Comparison of ENCODE assay signal across 26 mouse cellular contexts in the genomic region with DNA sequence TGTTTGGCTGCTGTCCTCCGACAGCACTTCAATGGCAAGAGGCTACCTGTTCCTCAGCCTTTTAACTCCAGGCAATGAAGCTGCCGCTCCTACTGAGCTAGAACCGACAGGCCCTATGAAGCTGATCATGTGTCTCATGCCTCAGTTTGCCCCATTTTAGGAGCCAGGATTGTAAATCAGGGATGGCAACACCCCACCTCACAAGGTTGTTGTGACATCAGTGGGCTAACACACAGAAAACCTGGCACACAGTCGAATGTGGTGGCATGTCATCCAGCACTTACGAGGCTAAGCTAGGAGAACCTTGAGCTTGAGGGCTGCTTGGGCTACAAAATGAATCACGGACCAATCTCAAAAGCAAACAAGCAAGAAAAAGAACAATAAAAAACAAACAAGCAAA. TPM values are rescaled to one million over a fixed set of nuclear protein-coding genes. Genes with fewer than 3 reads are reported as not detected.
DNase-seq lines count a peak whose midpoint lies in the region; ATAC-seq and TF ChIP-seq lines count a peak whose summit lies in the region.
"Had no signal": no experiment of that assay in that cellular context is flagged by ENCODE, and none has a peak within 500 bp of the region (broad histone marks: within the 10 kb centered on the region; RNA-seq: fewer than 3 reads in every experiment).

No protein-coding gene starts in this region.

- no peak for TF ChIP-seq CTCF in layer of hippocampus, adult 2 months (conservative IDR thresholded peaks at IDR 0.05)

- H3K4me1 ChIP-seq in liver, embryonic 15.5 days (replicated peaks) = peaks cover 18% of the 10 kb centered on the region

- H3K4me2 ChIP-seq in liver, embryonic 15.5 days = no peak overlapping the region
- H3K4me2 ChIP-seq: forebrain, embryonic 13.5 days; heart, embryonic 12.5 days; heart, embryonic 15.5 days; hindbrain, embryonic 13.5 days had no signal

- peak overlapping the region; percentile 18; the same call in 1 of the 2 replicates for H3K27ac ChIP-seq in layer of hippocampus, adult 2 months
- 0 out of 2 replicates have a peak overlapping the region, but pooled peaks have one; percentile 19 for H3K27ac ChIP-seq in liver, embryonic 15.5 days (replicated peaks)
- H3K27ac ChIP-seq: forebrain, embryonic 10.5 days; forebrain, embryonic 13.5 days; heart, embryonic 15.5 days; hindbrain, embryonic 10.5 days; hindbrain, embryonic 13.5 days had no signal

- ATAC-seq in liver, embryonic 15.5 days (ENCODE audit: insufficient read depth) = no peak
- ATAC-seq: forebrain, embryonic 13.5 days; forebrain, embryonic 16.5 days; hindbrain, embryonic 16.5 days had no signal

- no peak overlapping the region for H3K4me3 ChIP-seq in layer of hippocampus, adult 2 months
- no peak overlapping the region for H3K4me3 ChIP-seq in liver, embryonic 15.5 days (replicated peaks)
- H3K4me3 ChIP-seq: forebrain, embryonic 10.5 days; forebrain, embryonic 13.5 days; heart, embryonic 12.5 days; heart, embryonic 15.5 days; hindbrain, embryonic 10.5 days; hindbrain, embryonic 13.5 days had no signal

- no peak overlapping the region for H3K9ac ChIP-seq in liver, embryonic 15.5 days
- H3K9ac ChIP-seq: forebrain, embryonic 13.5 days; heart, embryonic 12.5 days; heart, embryonic 15.5 days; hindbrain, embryonic 13.5 days had no signal

- peak; percentile 53 for DNase-seq in adrenal gland, postnatal 14 days
- DNase-seq in adrenal gland, postnatal 4 days (ENCODE audit: low spot score in 2 of 2) = no peak
- no peak for DNase-seq in layer of hippocampus, adult 2 months (ENCODE audit: low spot score in 2 of 2)
- no peak for DNase-seq in layer of hippocampus, adult 9-10 months (ENCODE audit: low spot score)
- DNase-seq in liver = no peak
- DNase-seq: adrenal gland, adult 8-10 months; B cell, adult 2 months; cerebellum, adult 11 months; cerebellum, adult 8-10 months; cerebellum, postnatal 14 days; gastrocnemius, postnatal 14 days; heart, adult 18-20 months; heart, postnatal 10 days; heart, postnatal 36 days had no signal

- 65% methylated on average over 6 of the region's 6 CpGs for WGBS in liver, embryonic 15.5 days (ENCODE audit: insufficient replicate concordance)

- H3K27me3 ChIP-seq in liver, embryonic 15.5 days = peaks cover 9% of the 10 kb centered on the region
- H3K27me3 ChIP-seq: heart, embryonic 12.5 days; Patski had no signal

- H3K36me3 ChIP-seq in liver, embryonic 15.5 days (replicated peaks) = no peaks in the 10 kb centered on the region
- H3K36me3 ChIP-seq: forebrain, embryonic 10.5 days; G1E; heart, embryonic 12.5 days; heart, embryonic 15.5 days; hindbrain, embryonic 10.5 days; hindbrain, embryonic 13.5 days had no signal

- H3K9me3 ChIP-seq in liver, embryonic 15.5 days (replicated peaks) = no peaks in the 10 kb centered on the region
- H3K9me3 ChIP-seq: forebrain, embryonic 10.5 days; forebrain, embryonic 13.5 days; heart, embryonic 12.5 days; heart, embryonic 15.5 days; hindbrain, embryonic 10.5 days; hindbrain, embryonic 13.5 days had no signal

RNA-seq across cellular contexts. Expression of gene Lgi4, which starts 0.9 kb away (rescaled TPM):
- total RNA-seq in adrenal gland, postnatal 14 days (2021) = 5.6 TPM in 2 replicates
- total RNA-seq in adrenal gland, postnatal 4 days (2021) = 1 to 10 TPM; 6.8 to 6.9 TPM
- total RNA-seq in layer of hippocampus, adult 2 months (2021) = 10 to 100 TPM; 37.9 to 41.9 TPM
- 0.03 TPM in 1 of 2 replicates, not detected in the other for polyA plus RNA-seq in liver, embryonic 15.5 days (2015; fragmentation: Nextera tagmentation; extraction: Ambion mirVana)
- total RNA-seq: CH12.LX had no signal
- polyA plus RNA-seq: G1E had no signal

RNA-seq across cellular contexts. Expression of gene Fxyd1, which starts 1.2 kb away (rescaled TPM):
- total RNA-seq in adrenal gland, postnatal 14 days (2021) = 340 and 374 TPM in 2 replicates
- total RNA-seq in adrenal gland, postnatal 4 days (2021) = 100 to 1,000 TPM; 141 to 173 TPM
- total RNA-seq in layer of hippocampus, adult 2 months (2021) = 100 to 1,000 TPM in 1 of 2 experiments, 10 to 100 TPM in 1; 90.9 to 114 TPM
- polyA plus RNA-seq in liver, embryonic 15.5 days (2015; fragmentation: Nextera tagmentation; extraction: Ambion mirVana) = 88.6 and 99.1 TPM in 2 replicates
- total RNA-seq: CH12.LX, G1E had no signal
- polyA plus RNA-seq: G1E, Patski had no signal

RNA-seq across cellular contexts. Expression of gene Fxyd7, which starts 6.9 kb away (rescaled TPM):
- 3.6 and 10.7 TPM in 2 replicates for total RNA-seq in adrenal gland, postnatal 14 days (2021)
- total RNA-seq in adrenal gland, postnatal 4 days (2021) = 10 to 100 TPM in 1 of 2 experiments, 1 to 10 TPM in 1; 8.9 to 13.3 TPM
- total RNA-seq in layer of hippocampus, adult 2 months (2021) = 100 to 1,000 TPM; 117 to 121 TPM
- 0.17 and 0.26 TPM in 2 replicates for polyA plus RNA-seq in liver, embryonic 15.5 days (2015; fragmentation: Nextera tagmentation; extraction: Ambion mirVana)
- total RNA-seq: CH12.LX, G1E had no signal
- polyA plus RNA-seq: G1E, Patski had no signal

RNA-seq across cellular contexts. Expression of gene Fxyd5, which starts 15.9 kb away (rescaled TPM):
- 32.7 and 63.0 TPM in 2 replicates for total RNA-seq in adrenal gland, postnatal 14 days (2021)
- total RNA-seq in adrenal gland, postnatal 4 days (2021) = 10 to 100 TPM; 30.0 to 31.2 TPM
- 10 to 100 TPM; 17.3 to 26.9 TPM for total RNA-seq in layer of hippocampus, adult 2 months (2021)
- 19.8 and 22.4 TPM in 2 replicates for polyA plus RNA-seq in liver, embryonic 15.5 days (2015; fragmentation: Nextera tagmentation; extraction: Ambion mirVana)

RNA-seq across cellular contexts. Expression of gene Fxyd3, which starts 18.3 kb away (rescaled TPM):
- 2.9 and 5.6 TPM in 2 replicates for total RNA-seq in adrenal gland, postnatal 14 days (2021)
- total RNA-seq in adrenal gland, postnatal 4 days (2021) = 1 to 10 TPM; 2.0 to 5.9 TPM
- total RNA-seq in layer of hippocampus, adult 2 months (2021) = 1 to 10 TPM in 1 of 2 experiments, not detected in 1; 1.7 TPM
- polyA plus RNA-seq in liver, embryonic 15.5 days (2015; fragmentation: Nextera tagmentation; extraction: Ambion mirVana) = 0.35 and 0.92 TPM in 2 replicates
- total RNA-seq: CH12.LX had no signal
- polyA plus RNA-seq: forebrain, embryonic 13.5 days; G1E; Patski had no signal

Comparison
In these comparisons a context has a peak if more than half of its experiments do, and no peak if none do; other contexts are left out.
1. RNA of gene Fxyd7, which starts 6.9 kb away (total RNA-seq): 117 to 121 TPM in layer of hippocampus, adult 2 months; 8.9 to 13.3 TPM in adrenal gland, postnatal 4 days and 3.6 to 10.7 TPM in adrenal gland, postnatal 14 days; every median in the first group is over 4 times any median in the second.